Mouse (Mus musculus) lung, postnatal 36 days (tissue): ENCODE measurements at regions not wholly inside any gene's neighbourhood (a gene's known extent, or its start where the extent isn't known, plus 50 kb on each side); places are given as distances from the start of the nearest gene placed in this dataset.

ENCODE experiments used
- DNase-seq: peaks from one replicate; pipeline ENCODE4 v3.0.0; 2022; ENCODE audit warnings: mixed read lengths

- no peak for DNase-seq
Measured at GRCm38 (mm10) chr15:86738356-86738755, 524.1 kb downstream of the Tbc1d22a start.

GRCm38 (mm10) chr15:86738776-86739175 is 524.5 kb downstream of the Tbc1d22a start:
- no peak for DNase-seq

GRCm38 (mm10) chr15:86751436-86752136 is 537.3 kb downstream of the Tbc1d22a start:
- no peak for DNase-seq

- DNase-seq: no peak
Measured at GRCm38 (mm10) chr15:86763581-86764375, 549.5 kb downstream of the Tbc1d22a start.

- DNase-seq: no peak
Measured at GRCm38 (mm10) chr15:86767623-86768022, 553.4 kb downstream of the Tbc1d22a start.

GRCm38 (mm10) chr15:86773041-86773440 is 558.8 kb downstream of the Tbc1d22a start:
- DNase-seq: peak; percentile 0

- no peak for DNase-seq
Measured at GRCm38 (mm10) chr15:86777998-86778397, 563.7 kb downstream of the Tbc1d22a start.

- DNase-seq: no peak
Measured at GRCm38 (mm10) chr15:86781160-86781559, 566.9 kb downstream of the Tbc1d22a start.

GRCm38 (mm10) chr15:86794716-86795115 is 580.5 kb downstream of the Tbc1d22a start:
- no peak for DNase-seq

GRCm38 (mm10) chr15:86798474-86799178 is 584.4 kb downstream of the Tbc1d22a start:
- no peak for DNase-seq

GRCm38 (mm10) chr15:86807296-86808080 is 593.2 kb downstream of the Tbc1d22a start:
- no peak for DNase-seq

GRCm38 (mm10) chr15:86811821-86812220 is 597.6 kb downstream of the Tbc1d22a start:
- DNase-seq: no peak

GRCm38 (mm10) chr15:86814808-86815421 is 600.7 kb downstream of the Tbc1d22a start:
- no peak for DNase-seq

- DNase-seq: no peak
Measured at GRCm38 (mm10) chr15:86835996-86836395, 621.7 kb downstream of the Tbc1d22a start.

- no peak for DNase-seq
Measured at GRCm38 (mm10) chr15:86852161-86852870, 638.1 kb downstream of the Tbc1d22a start.

GRCm38 (mm10) chr15:86858356-86858906 is 644.2 kb downstream of the Tbc1d22a start:
- no peak for DNase-seq

GRCm38 (mm10) chr15:86875721-86876309 is 661.6 kb downstream of the Tbc1d22a start:
- no peak for DNase-seq

- no peak for DNase-seq
Measured at GRCm38 (mm10) chr15:86896974-86897373, 647.1 kb upstream of the Fam19a5 start.

- no peak for DNase-seq
Measured at GRCm38 (mm10) chr15:86899961-86900360, 644.1 kb upstream of the Fam19a5 start.

- no peak for DNase-seq
Measured at GRCm38 (mm10) chr15:86903006-86903405, 641.1 kb upstream of the Fam19a5 start.

- DNase-seq: no peak
Measured at GRCm38 (mm10) chr15:86913276-86913675, 630.8 kb upstream of the Fam19a5 start.
